Mouse (Mus musculus) heart, adult 8-10 months (tissue): ENCODE data around the gene Cd180. TPM values are rescaled to one million over a fixed set of nuclear protein-coding genes. Genes with fewer than 3 reads are reported as not detected.

Experiments used
- DNase-seq: peaks from one replicate; pipeline ENCODE4 v3.0.0; 2022; ENCODE audit warnings: low spot score
- total RNA-seq, 4 experiments: library from RNA; stranded (reverse); gene quantifications; 2 replicates each; pipeline ENCODE4 v1.2.4; 2022

Gene Cd180
- total RNA-seq, 4 experiments from 2014 or later, result 0.57 to 2.5 (median 0.85) TPM

DNA sequence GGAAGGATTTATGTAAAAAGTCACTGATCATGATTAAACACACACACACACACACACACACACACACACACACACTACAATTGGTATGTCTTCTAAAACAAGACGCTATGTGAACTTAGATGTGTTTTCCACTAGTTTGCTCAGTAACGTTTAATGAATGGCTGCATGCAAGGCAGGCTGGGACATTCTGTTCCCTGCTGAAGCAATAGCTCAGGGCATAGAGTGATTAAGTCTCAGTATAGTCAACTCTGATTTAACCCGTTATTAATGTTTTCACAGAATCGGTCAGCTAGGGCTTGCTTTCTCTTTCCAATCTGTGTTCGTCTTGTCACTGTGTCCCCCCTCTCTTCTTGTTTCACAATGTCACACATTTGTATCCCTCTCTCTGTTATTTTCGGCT lies 82.1 kb downstream of the Cd180 start:
- no peak for DNase-seq

DNA sequence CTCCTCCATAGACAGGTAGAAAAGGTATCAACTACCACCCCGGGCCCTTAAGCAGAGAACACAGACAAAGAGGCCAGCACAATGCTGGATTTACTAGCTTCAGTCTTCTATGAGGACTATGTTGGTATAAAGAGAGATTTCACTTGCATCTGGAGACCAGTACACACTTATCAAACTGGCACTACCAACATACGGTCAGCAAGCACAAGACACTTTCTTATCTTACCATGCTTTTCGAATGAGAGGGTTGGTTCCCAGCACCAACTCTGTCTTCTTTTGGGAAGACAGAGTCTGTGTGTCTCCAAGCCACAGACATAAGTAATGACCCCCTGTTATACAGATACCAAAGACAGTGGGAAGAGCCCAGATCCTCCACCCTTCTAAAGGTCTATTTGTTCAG lies 85.5 kb downstream of the Cd180 start:
- DNase-seq, result no peak

DNA sequence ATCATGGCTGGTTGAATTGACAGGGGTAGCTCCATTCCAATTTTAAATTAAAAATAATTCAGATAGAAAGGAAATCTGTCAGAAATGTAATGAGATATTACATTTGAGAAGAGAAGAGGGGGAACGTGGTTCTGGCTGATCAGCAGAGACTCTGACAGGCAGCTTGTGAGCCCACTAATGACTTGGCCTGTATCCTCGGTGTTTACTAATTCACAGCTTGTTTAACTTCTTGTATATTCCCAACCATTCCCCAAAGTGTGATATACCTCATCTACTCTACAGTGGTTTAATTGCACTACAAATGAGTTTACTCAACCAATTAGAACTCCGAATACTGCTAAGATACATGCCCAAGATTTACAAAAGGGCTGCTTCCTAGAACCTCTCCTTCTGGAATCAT lies 85.9 kb downstream of the Cd180 start:
- no peak for DNase-seq

DNA sequence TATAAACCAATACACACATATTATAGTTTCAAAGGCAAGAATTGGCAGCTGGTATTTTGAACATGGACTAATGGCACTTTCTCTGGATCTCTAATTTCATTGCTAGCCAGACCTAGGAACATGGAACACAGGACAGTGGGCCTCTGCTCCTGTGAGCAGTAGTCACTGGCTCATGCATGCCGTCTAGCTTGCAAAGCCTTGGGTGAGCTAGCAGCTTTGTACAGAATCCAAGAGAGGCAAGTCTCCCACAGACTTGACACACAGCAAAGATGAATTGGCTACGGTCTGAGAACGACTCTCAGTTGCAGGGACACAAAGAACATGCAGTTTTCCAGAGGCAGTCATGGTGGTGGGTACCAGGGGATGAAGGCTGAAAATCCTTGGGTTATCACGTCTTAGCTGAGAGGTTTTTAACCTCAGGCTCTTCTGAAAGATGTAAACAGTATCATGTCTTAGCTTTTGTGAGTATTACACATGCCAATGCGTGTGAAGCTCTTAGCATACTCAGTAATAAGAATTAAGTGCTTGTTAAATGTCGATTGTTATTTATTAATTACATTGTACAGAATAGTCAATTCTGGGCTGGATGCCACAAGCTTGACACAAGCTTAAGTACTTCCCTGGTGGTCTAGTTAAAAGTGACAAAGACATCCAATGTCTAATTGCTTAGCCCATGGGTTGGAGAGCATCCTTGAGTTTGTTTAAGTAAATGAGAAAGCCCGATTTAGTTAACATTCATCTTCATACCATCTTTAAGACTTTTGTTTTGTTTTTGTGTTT lies 90.4 kb downstream of the Cd180 start:
- DNase-seq, result no peak

DNA sequence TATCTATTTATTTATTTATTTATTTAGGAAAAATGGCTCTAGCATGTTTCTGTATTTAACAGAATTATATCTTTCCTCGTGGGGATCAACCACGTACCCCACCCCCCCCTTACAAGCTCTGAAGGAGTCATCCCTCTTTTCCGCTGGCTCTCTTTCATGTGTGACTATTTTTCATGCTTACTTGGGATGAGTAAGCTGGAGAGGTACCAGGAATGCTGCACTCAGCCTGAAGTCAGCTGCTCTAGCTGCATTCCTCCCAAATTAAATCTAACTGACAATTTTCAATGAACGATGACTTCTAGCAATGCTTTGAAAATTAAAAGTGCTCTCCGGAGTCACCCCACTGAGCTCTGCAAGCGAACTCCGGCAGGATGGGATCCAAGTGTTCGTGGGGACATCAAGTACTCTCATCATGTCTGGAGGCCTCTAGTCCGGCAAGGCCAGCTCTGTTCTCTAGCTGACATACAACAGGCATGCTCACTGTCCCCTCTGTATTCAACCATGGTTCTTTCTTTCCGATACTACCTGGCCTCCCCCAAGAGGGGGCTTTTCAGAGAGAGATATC lies 93.4 kb downstream of the Cd180 start:
- DNase-seq, result no peak
